Mouse (Mus musculus): Measurements from ENCODE around the gene Pla2g4b.

Gene Pla2g4b

DNA sequence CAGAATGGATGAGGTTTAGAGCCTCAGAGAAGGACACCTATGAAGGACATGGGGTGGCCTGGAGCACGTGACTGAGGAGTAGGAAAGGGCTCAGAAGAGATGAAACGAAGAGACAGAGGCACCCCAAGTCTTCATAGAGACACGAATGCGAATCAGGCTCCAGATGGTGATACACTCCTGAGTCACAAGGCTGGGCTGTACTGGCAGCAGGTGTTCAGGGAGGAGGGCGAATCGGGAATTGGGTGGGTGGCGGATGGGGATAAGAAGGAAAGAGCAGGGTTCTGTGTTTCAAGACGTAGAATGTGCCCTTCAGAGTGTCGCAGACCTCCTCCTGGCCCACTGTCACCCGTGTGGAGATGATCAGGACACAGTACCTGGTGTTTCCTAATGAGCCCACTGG is 32.0 kb downstream of the Pla2g4b start:
- DNase-seq = no peak

- no peak for DNase-seq
Measured at GRCm38 (mm10) chr2:120066224-120066623, 33.0 kb downstream of the Pla2g4b start.

DNA sequence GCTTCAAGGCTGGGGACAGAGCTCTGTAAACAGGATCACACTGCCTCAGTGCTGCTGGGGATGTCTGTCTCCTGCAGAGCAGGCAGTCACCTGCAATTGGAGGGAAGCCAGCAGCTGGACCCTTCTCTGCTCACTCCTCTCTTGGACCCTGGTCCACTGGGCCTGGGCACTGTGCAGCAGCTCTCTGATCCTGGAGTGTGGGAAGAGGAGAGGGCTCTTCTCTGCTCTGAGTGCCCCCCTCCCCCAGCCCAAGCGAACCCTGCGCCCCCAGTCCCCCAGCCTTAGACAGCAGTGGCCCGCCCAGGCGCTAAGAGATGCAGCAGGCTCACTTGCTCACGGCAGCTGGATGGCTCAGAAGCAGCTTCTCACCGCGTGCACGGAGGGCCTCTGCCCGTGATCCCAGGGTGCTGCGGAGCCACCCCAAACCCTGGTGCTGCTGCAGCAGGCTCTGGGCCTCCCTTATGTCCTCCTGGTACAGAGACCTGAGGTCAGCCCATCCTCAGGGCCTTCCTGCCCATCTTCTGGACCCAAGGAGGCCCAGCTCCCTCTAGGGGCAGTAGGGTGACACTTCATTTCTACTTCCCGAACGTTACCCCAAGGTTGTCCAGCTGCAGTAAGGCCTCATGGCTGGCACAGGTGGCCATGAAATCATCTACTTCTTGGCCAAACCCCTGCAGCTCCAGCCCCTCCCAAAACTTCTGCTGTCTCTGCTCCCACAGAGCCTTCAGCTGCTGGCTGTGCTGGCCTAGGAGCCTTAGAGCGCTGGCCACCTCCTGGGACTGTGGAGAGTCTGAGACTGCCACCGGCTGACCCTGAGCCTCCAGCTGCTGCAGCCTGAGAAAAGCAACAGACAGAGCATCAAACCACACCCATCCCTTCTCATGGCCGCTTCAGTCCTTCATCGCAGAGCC is 35.6 kb downstream of the Pla2g4b start:
- DNase-seq = no peak

GRCm38 (mm10) chr2:120069466-120069990 is 36.3 kb downstream of the Pla2g4b start:
- peak; percentile 57 for DNase-seq

DNA sequence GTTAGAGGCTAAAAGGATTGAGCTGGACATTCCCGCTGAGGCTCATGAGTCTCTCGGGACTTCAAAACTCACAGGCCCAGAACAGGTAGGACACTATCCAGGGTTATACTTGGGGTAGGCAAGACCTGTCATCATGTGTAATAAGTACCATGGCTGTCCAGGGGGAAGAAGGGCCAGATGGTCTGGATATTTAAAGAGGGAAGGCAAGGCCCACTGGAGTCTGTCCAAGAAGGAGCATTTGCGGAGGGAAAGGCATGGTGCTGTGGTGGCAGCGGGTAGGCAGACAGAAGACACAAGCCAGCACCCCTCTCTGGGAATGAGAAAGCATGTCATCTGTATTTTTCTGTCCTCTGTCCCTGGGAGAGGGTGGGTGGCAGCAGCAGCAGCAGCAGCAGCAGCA is 40.9 kb downstream of the Pla2g4b start:
- no peak for DNase-seq

- DNase-seq = peak; percentile 57
Measured at GRCm38 (mm10) chr2:120076076-120076705, 43.0 kb downstream of the Pla2g4b start.

DNA sequence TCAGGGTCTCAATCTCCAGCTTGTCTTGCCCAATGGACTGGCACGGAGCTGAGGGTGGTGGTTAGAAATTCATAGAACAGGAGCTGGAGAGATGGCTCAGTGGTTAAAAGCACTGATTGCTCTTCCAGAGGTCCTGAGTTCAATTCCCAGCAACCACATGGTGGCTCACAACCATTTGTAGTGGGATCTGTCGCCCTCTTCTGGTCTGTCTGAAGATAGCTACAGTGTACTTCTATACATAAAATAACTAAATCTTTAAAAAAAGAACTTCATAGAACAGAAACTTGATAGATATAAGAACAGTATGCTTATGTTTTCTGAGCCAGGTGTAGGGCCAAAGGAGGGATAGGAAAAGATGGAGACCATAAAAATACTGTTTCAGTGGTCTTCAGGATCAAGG is 49.2 kb downstream of the Pla2g4b start:
- DNase-seq = no peak

GRCm38 (mm10) chr2:120084593-120085361 is 51.6 kb downstream of the Pla2g4b start:
- DNase-seq = peak; percentile 44

DNA sequence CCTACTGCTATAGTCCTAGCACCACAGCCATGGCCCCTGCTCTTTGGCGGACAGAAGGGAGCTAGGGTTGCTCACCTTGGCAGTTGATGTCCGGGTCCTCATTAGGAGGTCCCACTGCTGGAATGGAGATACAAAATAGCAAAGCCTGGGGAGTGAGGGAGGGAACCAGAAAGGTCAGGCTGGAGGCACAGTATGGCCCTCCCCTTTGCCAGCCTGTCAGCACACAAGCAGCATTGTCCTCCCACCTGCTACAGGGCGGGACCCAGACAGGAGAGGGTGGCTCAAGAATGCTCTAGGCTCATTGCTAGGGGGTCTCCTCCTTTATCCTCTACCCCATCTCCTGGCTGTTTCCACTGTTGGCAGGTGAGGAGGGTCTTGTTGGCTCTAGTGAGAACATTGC is 52.8 kb downstream of the Pla2g4b start:
- no peak for DNase-seq

GRCm38 (mm10) chr2:120087391-120087790 is 54.2 kb downstream of the Pla2g4b start:
- no peak for DNase-seq

- no peak for DNase-seq
Measured at GRCm38 (mm10) chr2:120087897-120088296, 54.7 kb downstream of the Pla2g4b start.

GRCm38 (mm10) chr2:120090979-120091378 is 57.8 kb downstream of the Pla2g4b start:
- DNase-seq = no peak

All from right cerebral cortex, postnatal 14 days (tissue).